Mouse (Mus musculus): Measurements from ENCODE around the gene Ercc5. TPM values are rescaled to one million over a fixed set of nuclear protein-coding genes. Genes with fewer than 3 reads are reported as not detected.

Ercc5 gene
- 6.6 and 7.9 TPM in 2 replicates for total RNA-seq (2023)

DNA sequence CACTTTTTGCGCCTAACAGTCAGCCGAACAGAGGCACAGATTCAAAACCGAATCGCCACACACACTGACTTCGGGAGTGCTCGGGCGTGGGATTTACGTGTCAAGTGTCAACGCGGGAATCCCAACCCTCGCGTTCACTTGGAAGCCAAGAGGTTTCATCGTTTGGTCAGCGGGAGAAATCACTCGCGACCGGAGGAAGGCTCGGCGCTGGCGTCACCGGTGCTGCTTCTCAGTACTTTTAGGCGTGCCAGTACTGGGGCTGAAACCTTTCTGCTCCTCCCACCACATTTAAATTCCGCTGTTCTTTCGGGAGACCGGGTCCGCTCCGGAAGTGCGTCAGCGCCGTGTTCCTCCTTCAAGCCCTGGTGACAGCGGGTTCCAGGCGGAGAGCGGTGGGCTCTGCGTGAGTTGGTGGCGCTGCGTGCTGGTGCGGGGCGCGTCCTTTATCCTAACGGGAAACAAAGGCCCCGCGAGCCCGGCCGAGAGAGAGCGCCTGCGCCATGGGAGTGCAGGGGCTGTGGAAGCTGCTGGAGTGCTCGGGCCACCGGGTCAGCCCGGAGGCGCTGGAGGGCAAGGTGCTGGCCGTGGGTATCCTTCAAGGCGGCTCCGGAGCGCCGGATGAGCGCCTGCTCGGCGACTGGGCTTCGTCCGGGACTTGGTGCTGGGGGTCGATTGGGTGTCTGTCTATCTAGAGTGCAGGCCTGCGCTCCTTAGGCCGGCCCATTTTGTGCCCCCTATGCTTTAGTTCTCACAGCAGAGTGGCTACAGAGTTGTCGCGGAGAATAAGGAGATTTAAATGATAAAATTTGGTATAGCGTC lies at the start of gene Ercc5:
Gene Ercc5 (plus strand): TSS at position 182 of the 819 bp plus-strand sequence.

DNA sequence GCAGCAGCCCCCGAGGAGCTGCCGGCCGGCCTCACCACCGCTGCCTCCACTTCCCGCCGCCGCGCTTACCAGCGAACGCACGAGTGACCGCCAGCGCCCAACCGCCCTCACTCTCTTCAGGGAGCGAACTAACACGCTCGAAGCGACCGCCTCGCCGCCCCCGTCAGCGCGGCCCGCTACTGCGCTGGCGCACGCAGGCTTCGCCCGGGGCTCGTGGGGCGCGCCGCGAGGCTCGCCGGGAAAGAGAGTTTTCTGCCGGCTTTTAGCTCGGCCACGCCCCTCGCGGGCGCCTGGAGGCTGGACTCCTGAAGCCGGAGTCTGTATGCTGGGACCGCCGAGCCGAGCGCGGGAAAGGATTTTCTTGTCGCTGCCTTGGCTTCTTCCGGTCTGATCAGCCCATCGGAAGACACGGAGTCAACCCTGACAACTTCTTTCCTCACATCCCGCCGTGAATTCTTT lies 45.3 kb upstream of the Ercc5 start, which contains the start of gene Tex30:
Gene Tex30 (minus strand): TSS at position 183 of the 459 bp plus-strand sequence.

DNA sequence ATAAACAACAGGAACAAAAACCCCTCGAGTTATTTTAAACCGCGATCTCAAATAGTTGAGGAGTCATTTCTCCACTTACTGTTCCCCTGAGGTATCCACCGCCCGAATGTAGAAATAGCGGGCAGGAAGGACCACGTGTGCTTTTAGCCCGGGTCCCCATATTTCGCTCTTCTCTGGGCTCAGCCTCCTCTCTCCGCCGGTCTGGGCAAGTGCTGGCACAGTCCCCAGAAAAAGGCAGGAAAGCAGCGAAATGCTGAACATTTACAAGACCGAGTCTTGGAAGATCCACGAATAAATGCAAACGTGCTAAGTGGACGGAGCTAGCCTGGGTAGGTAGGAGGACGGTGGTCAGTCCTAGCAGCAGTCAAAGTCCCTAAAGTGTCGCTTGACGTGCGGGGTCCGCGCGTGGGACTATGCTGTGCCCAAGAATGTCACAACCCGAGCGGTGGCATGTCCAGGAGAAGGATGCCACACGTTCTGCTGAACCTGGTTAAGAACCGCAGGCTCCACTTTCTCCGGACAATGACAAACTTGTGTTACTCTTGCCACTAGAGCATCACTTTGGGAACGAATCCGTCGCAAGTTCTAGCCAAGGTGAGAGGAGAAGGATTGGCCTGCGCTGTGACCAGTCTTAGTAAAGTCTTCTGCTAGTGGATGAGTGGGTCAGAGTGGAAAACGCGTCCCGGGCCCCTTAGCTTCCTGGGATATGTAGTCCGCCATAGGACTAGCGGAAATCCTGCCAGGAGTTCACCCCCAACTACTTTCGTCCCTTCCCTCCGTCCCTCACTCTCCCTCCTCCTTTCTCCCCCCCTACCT lies 29.1 kb upstream of the Ercc5 start, which contains the start of the genes Kdelc1 and Bivm:
Gene Kdelc1 (minus strand): TSS at position 570 of the 816 bp plus-strand sequence.
Gene Bivm (plus strand): TSS at position 719 of the 816 bp plus-strand sequence.

DNA sequence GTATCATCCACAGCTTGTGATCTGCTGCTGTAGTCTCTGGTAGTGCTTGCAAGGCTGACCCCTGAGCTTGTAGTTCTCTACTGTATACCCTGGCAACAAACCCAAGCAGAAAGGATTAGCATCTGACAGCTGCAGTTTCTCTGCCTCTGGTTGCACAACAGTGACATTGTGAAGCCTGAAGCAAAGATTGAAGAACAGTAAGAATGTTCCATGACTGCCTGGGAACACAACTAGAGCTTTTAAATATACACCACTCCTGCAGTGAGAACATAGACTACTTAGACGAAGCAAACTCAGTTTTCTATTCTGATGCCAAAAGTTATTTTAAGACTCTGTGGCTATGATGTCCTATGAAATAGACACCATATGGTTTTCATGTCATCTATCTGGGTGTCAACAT lies 71.3 kb downstream of the Ercc5 start, which contains the start of gene Mettl21e:
Gene Mettl21e (minus strand): TSS at position 86 of the 400 bp plus-strand sequence.

Other genes starting within 250 kb of the Ercc5 start
- 48.9 and 58.0 TPM in 2 replicates for gene Tpp2, start 214.1 kb upstream of the Ercc5 start, total RNA-seq (2023)
- gene Mettl21c, start 127.7 kb upstream of the Ercc5 start, total RNA-seq (2023) = not detected in 2 replicates
- gene Gm8251, start 85.8 kb upstream of the Ercc5 start, total RNA-seq (2023) = not detected in 2 replicates
- gene Tex30, start 45.3 kb upstream of the Ercc5 start, total RNA-seq (2023) = 11.7 and 14.2 TPM in 2 replicates
- gene Kdelc1, start 28.9 kb upstream of the Ercc5 start, total RNA-seq (2023) = 3.7 and 3.8 TPM in 2 replicates
- 3.0 and 3.6 TPM in 2 replicates for gene Bivm, start 28.8 kb upstream of the Ercc5 start, total RNA-seq (2023)
- gene Mettl21e, start 71.2 kb downstream of the Ercc5 start, total RNA-seq (2023) = not detected in 2 replicates